Mouse (Mus musculus) spleen, adult 2 months (tissue): ENCODE results near the gene Srrm3.

ENCODE experiments used
- CTCF ChIP-seq: fragments of 200-500 bp; IDR thresholded peaks from 2 replicates; pipeline ENCODE4 v1.5.1; 2011; ENCODE audit warnings: mild to moderate bottlenecking, inconsistent platforms; ENCODE audit not compliant: insufficient read depth, insufficient read length, insufficient replicate concordance; ENCODE audit errors: extremely low read depth
- POLR2A ChIP-seq: fragments of 200-500 bp; IDR thresholded peaks from 2 replicates; pipeline ENCODE4 v1.6.1; 2011; ENCODE audit warnings: low read depth, low read length, inconsistent platforms

DNA sequence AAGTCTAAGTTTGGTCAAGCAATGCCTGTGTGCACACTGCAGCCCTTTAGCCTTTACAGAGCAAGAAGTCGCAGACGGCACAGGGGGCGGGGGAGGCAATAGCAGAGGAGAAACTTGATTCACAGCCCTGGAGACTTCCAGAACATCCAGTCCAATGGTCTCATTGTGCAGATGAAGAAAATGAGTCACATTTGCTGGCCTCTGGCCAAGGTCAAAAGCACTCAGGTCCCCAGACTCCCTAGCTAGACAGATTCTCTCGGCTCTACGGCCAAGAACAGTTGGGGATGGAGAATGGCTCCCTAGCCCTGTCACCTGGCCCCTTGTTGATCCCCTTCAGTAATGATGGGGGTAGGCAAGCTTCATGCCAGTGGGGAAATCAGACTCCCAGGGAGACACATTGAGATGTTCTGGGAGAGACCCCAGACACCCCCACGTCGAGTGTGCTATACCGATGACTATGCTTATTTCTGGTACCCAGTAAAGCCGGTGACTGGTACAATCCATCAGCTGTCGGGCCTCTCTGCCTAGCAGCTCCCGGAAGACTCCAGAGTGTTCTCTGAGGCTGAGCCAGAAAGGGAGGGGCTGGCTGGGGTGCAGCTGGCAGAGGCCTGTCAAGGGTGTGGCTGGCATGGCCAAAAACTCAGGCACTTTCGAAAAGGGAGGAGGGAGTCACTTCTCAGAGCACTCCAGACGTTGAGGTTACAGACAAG is 72.9 kb downstream of the Srrm3 start:
- no peak for TF ChIP-seq CTCF
- TF ChIP-seq POLR2A = no peak
